Mouse (Mus musculus): ENCODE results near the gene Atf3. TPM values are rescaled to one million over a fixed set of nuclear protein-coding genes. Genes with fewer than 3 reads are reported as not detected.

The Atf3 gene
- polyA plus RNA-seq, 1 experiment = 4.4 TPM

DNA sequence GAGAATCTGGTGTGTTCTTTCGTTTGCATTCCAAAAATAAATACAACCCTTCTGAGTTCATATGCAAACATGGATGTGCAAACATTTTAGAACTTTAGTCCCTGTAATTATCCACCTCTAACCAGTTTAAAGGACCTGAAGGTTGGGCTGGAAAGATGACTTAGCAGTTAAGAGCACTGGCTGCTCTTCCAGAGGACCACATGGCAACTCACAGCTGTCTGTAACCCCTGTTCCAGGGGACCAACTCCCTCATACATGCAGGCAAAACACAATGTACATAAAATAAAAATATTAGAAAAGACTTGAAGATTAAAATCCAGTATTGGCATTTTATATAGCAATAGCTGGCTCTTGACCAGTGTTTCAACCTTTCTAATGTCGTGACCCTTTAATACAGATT, 7.9 kb upstream of the Atf3 start:
- Histone ChIP-seq H3K4me3 (ENCODE audit: low read depth, low read length) (no peak overlapping the region), H3K9me3 (replicated peaks; ENCODE audit: control insufficient read depth, insufficient read depth, low read length, poor library complexity, severe bottlenecking) (no peaks in the 10 kb centered on the region), H3K36me3 (ENCODE audit: control insufficient read depth, insufficient read depth, low read length, poor library complexity, severe bottlenecking) (no peaks in the 10 kb centered on the region), H3K9ac (ENCODE audit: low read depth, poor library complexity, severe bottlenecking) (no peak overlapping the region), H3K4me1 (ENCODE audit: control insufficient read depth, insufficient read depth, low read length) (no peaks in the 10 kb centered on the region), H3K27me3 (ENCODE audit: control insufficient read depth, insufficient read depth, low read length, poor library complexity, severe bottlenecking) (no peaks in the 10 kb centered on the region), H3K27ac (ENCODE audit: insufficient read depth, low read length) (no peak overlapping the region)
- TF ChIP-seq CTCF (IDR thresholded peaks at IDR 0.05; ENCODE audit: low read depth, low read length) (no peak), POLR2A (IDR thresholded peaks at IDR 0.05; ENCODE audit: insufficient read depth, low read length) (no peak), EP300 (IDR thresholded peaks at IDR 0.05; ENCODE audit: insufficient read depth, low read depth, low read length) (no peak)

DNA sequence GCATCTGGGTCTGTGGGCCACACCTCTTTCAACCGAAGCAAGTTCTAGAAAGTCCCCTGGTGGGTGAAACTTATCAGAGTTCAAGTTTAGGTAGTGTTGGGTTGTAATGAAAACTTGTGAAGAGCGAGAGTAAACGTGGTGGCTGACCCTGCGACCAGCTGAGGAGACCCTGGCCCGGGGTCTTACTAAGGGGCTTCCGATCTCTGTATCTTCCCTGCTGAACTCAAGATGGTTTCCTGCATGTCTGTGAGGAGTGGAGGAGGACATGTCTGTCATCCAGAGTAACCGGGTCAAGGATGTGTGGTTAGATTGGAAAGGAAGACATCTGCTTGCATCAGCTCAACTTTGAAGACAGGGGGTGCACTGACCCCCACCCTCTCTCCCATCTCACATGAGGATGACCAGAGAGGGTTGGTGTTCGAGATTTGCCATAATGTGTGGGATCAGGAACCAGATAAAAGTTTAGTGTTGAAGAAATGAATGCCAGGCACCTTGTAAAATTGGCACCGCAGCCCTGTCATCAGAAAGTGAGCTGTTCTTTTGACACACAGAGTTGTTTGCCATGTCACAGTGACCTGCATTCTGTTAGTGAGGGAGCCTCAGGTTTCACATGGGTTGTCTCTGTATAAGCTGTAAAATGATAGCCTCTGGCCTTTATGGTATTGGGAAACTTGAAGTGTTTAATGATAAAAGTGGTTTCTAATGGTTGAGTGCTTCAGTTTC, 7.3 kb upstream of the Atf3 start:
- H3K9ac ChIP-seq (ENCODE audit: low read depth, poor library complexity, severe bottlenecking) = peak overlapping the region; percentile 37; the same call in 1 of the 2 replicates
- H3K27ac ChIP-seq (ENCODE audit: insufficient read depth, low read length) = no peak overlapping the region
- no peaks in the 10 kb centered on the region for H3K4me1 ChIP-seq (ENCODE audit: control insufficient read depth, insufficient read depth, low read length)
- peak overlapping the region; percentile 75 for H3K4me3 ChIP-seq (ENCODE audit: low read depth, low read length)
- no peak for TF ChIP-seq POLR2A (IDR thresholded peaks at IDR 0.05; ENCODE audit: insufficient read depth, low read length)
- TF ChIP-seq EP300 (IDR thresholded peaks at IDR 0.05; ENCODE audit: insufficient read depth, low read depth, low read length) = no peak
- TF ChIP-seq CTCF (IDR thresholded peaks at IDR 0.05; ENCODE audit: low read depth, low read length) = no peak
- H3K36me3 ChIP-seq (ENCODE audit: control insufficient read depth, insufficient read depth, low read length, poor library complexity, severe bottlenecking) = no peaks in the 10 kb centered on the region
- H3K27me3 ChIP-seq (ENCODE audit: control insufficient read depth, insufficient read depth, low read length, poor library complexity, severe bottlenecking) = no peaks in the 10 kb centered on the region
- H3K9me3 ChIP-seq (replicated peaks; ENCODE audit: control insufficient read depth, insufficient read depth, low read length, poor library complexity, severe bottlenecking) = no peaks in the 10 kb centered on the region

DNA sequence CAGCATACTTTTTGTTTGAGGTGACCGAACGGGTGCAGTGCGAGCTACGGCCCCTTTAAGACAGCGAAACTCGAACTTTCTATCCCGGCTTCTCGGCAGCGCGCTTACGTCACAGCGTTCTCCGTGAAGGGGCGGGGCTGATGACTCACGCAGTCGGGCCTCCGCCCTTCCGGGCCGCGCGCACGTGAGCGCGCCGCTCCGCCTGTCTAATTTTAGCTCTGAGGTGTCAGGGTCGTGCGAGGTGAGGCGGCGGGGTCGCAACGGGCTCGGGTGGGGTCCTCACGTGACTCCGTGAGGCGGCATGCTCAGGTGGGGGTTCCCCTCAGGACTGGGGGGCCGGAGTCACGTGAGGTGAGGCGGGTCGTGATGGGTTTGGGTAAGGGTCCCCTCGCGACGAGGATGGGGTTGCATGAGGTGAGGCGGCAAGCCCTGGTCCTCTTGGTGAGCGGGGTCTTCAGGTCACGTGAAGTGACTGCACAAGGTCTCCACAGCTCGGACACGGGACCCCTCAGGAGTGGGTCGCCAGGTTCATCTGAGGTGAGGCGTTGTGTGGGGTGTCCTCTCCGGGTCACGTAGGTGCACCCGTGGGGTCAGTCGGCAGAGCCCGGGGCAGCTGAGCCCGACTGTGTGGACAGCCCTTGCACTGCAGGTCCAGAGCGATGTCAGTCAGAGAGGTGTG, 6.6 kb upstream of the Atf3 start:
- H3K4me3 ChIP-seq (ENCODE audit: low read depth, low read length) = peak overlapping the region; percentile 75
- H3K9me3 ChIP-seq (replicated peaks; ENCODE audit: control insufficient read depth, insufficient read depth, low read length, poor library complexity, severe bottlenecking) = no peaks in the 10 kb centered on the region
- no peak overlapping the region for H3K27ac ChIP-seq (ENCODE audit: insufficient read depth, low read length)
- no peaks in the 10 kb centered on the region for H3K36me3 ChIP-seq (ENCODE audit: control insufficient read depth, insufficient read depth, low read length, poor library complexity, severe bottlenecking)
- H3K9ac ChIP-seq (ENCODE audit: low read depth, poor library complexity, severe bottlenecking) = peak overlapping the region; percentile 37
- H3K4me1 ChIP-seq (ENCODE audit: control insufficient read depth, insufficient read depth, low read length) = no peaks in the 10 kb centered on the region
- no peaks in the 10 kb centered on the region for H3K27me3 ChIP-seq (ENCODE audit: control insufficient read depth, insufficient read depth, low read length, poor library complexity, severe bottlenecking)
- no peak for TF ChIP-seq CTCF (IDR thresholded peaks at IDR 0.05; ENCODE audit: low read depth, low read length)
- peak; percentile 43 for TF ChIP-seq POLR2A (IDR thresholded peaks at IDR 0.05; ENCODE audit: insufficient read depth, low read length)
- peak; percentile 54; the same call in 1 of the 2 replicates for TF ChIP-seq EP300 (IDR thresholded peaks at IDR 0.05; ENCODE audit: insufficient read depth, low read depth, low read length)

DNA sequence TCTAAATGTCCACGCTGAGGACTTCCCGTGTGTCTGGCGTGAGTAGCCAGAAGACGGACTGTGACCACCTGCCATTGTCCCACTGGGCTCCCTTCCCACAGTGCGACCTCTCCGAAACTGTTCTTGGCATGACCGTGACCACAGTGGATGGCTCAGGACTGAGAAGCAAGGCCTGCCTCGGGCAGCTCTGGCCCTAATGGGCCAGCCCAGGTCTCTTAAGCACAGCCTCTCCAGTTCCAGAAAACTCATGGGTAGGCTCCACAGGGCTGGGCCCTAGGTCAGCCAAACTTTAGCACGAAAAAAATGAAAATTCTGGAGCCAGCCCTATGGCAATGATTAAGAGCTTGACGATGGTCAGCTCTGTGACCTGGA, 6.1 kb upstream of the Atf3 start:
- H3K9ac ChIP-seq (ENCODE audit: low read depth, poor library complexity, severe bottlenecking) = peak overlapping the region; percentile 37
- no peaks in the 10 kb centered on the region for H3K9me3 ChIP-seq (replicated peaks; ENCODE audit: control insufficient read depth, insufficient read depth, low read length, poor library complexity, severe bottlenecking)
- H3K27ac ChIP-seq (ENCODE audit: insufficient read depth, low read length) = no peak overlapping the region
- TF ChIP-seq CTCF (IDR thresholded peaks at IDR 0.05; ENCODE audit: low read depth, low read length) (no peak), EP300 (IDR thresholded peaks at IDR 0.05; ENCODE audit: insufficient read depth, low read depth, low read length) (no peak), POLR2A (IDR thresholded peaks at IDR 0.05; ENCODE audit: insufficient read depth, low read length) (no peak)
- H3K36me3 ChIP-seq (ENCODE audit: control insufficient read depth, insufficient read depth, low read length, poor library complexity, severe bottlenecking) = no peaks in the 10 kb centered on the region
- H3K4me3 ChIP-seq (ENCODE audit: low read depth, low read length) = peak overlapping the region; percentile 49
- H3K4me1 ChIP-seq (ENCODE audit: control insufficient read depth, insufficient read depth, low read length) = no peaks in the 10 kb centered on the region
- H3K27me3 ChIP-seq (ENCODE audit: control insufficient read depth, insufficient read depth, low read length, poor library complexity, severe bottlenecking) = no peaks in the 10 kb centered on the region

DNA sequence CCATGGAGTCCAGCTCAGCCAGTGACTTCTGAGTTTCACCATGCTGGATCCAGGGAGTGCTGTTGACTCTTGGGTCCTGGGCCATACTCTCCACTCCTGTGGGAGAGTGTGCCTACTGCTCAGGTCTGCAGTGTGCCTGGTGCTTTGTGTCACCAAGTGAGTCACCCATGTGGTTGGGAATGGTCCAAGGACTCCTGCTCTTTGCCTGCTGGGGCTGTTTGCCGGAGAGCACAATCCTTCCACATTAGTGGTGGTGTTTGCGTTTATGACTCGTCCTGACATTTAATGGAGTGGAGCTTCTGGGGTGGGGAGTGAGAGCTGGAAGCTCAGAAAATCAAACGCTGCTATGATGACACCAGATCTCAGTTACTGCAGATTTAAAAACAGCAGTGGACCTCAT, 4.2 kb upstream of the Atf3 start:
- H3K9ac ChIP-seq (ENCODE audit: low read depth, poor library complexity, severe bottlenecking) = no peak overlapping the region
- no peak overlapping the region for H3K4me3 ChIP-seq (ENCODE audit: low read depth, low read length)
- H3K27ac ChIP-seq (ENCODE audit: insufficient read depth, low read length) = no peak overlapping the region
- H3K4me1 ChIP-seq (ENCODE audit: control insufficient read depth, insufficient read depth, low read length) = no peaks in the 10 kb centered on the region
- H3K27me3 ChIP-seq (ENCODE audit: control insufficient read depth, insufficient read depth, low read length, poor library complexity, severe bottlenecking) = no peaks in the 10 kb centered on the region
- no peak for TF ChIP-seq CTCF (IDR thresholded peaks at IDR 0.05; ENCODE audit: low read depth, low read length)
- TF ChIP-seq EP300 (IDR thresholded peaks at IDR 0.05; ENCODE audit: insufficient read depth, low read depth, low read length) = no peak
- TF ChIP-seq POLR2A (IDR thresholded peaks at IDR 0.05; ENCODE audit: insufficient read depth, low read length) = no peak
- no peaks in the 10 kb centered on the region for H3K36me3 ChIP-seq (ENCODE audit: control insufficient read depth, insufficient read depth, low read length, poor library complexity, severe bottlenecking)
- no peaks in the 10 kb centered on the region for H3K9me3 ChIP-seq (replicated peaks; ENCODE audit: control insufficient read depth, insufficient read depth, low read length, poor library complexity, severe bottlenecking)

DNA sequence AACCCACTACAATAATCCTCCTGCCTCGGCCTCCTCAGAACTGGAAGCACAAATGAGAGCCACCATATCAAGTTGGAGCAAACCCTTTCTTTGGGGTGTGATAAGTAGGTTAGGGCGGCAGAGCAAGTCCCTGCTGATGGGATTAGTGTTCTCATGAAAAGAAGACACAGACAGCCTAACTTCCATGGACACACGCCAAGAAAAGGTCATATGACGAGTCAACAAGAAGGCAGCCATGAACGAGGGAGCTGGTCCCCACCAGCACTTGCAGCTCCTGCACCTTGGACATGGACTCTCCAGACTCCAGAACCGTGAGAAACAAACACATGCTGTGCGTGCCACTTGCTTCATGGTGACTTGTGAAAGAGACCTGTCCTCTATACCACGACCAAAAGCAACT, 2.7 kb upstream of the Atf3 start:
- TF ChIP-seq EP300 (IDR thresholded peaks at IDR 0.05; ENCODE audit: insufficient read depth, low read depth, low read length) (no peak), CTCF (IDR thresholded peaks at IDR 0.05; ENCODE audit: low read depth, low read length) (no peak), POLR2A (IDR thresholded peaks at IDR 0.05; ENCODE audit: insufficient read depth, low read length) (no peak)
- Histone ChIP-seq H3K4me1 (ENCODE audit: control insufficient read depth, insufficient read depth, low read length) (no peaks in the 10 kb centered on the region), H3K4me3 (ENCODE audit: low read depth, low read length) (no peak overlapping the region), H3K27ac (ENCODE audit: insufficient read depth, low read length) (no peak overlapping the region), H3K9me3 (replicated peaks; ENCODE audit: control insufficient read depth, insufficient read depth, low read length, poor library complexity, severe bottlenecking) (no peaks in the 10 kb centered on the region), H3K27me3 (ENCODE audit: control insufficient read depth, insufficient read depth, low read length, poor library complexity, severe bottlenecking) (no peaks in the 10 kb centered on the region), H3K36me3 (ENCODE audit: control insufficient read depth, insufficient read depth, low read length, poor library complexity, severe bottlenecking) (no peaks in the 10 kb centered on the region), H3K9ac (ENCODE audit: low read depth, poor library complexity, severe bottlenecking) (no peak overlapping the region)
